ENCODE assay signal across 19 mouse cellular contexts in the genomic region with DNA sequence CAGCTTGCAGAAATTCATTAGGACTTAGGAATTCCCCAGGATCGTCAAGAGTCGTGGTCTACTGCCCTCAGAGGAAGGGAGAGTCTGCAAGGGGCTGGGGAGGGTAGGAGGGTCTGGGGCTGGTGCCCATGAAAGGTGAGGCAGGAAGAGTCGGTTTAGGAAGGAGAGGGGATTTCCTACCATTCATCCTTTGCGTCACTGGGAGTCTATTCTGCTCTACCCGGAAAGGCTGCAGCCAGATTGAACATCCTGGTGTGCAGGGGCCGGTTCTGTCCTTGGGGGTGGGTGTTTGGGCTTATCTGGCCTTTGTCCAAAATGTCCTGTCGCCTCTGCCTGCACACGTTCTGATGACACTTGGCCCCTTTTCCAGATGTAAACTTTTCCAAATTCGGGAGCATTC.
DNase-seq lines count a peak whose midpoint lies in the region; ATAC-seq and TF ChIP-seq lines count a peak whose summit lies in the region.
"Had no signal": no experiment of that assay in that cellular context is flagged by ENCODE, and none has a peak within 500 bp of the region (broad histone marks: within the 10 kb centered on the region; RNA-seq: fewer than 3 reads in every experiment).

No protein-coding gene starts in this region.

- H3K27me3 ChIP-seq in intestine, embryonic 14.5 days (replicated peaks; ENCODE audit: control insufficient read depth, insufficient read depth, low read length), result no peaks in the 10 kb centered on the region
- H3K27me3 ChIP-seq in intestine, postnatal 0 days (replicated peaks; ENCODE audit: control insufficient read depth, insufficient read depth, low read length), result no peaks in the 10 kb centered on the region
- no peaks in the 10 kb centered on the region for H3K27me3 ChIP-seq in lung, embryonic 16.5 days (ENCODE audit: control insufficient read depth, insufficient read depth, low read depth, low read length)
- H3K27me3 ChIP-seq in forebrain, embryonic 13.5 days, result no peaks in the 10 kb centered on the region
- H3K27me3 ChIP-seq: liver, embryonic 13.5 days; neural tube, embryonic 12.5 days had no signal

- no peak overlapping the region for H3K4me3 ChIP-seq in intestine, embryonic 14.5 days (ENCODE audit: low read depth, low read length)
- H3K4me3 ChIP-seq in intestine, postnatal 0 days (ENCODE audit: low read depth, low read length), result no peak overlapping the region
- no peak overlapping the region for H3K4me3 ChIP-seq in lung, embryonic 16.5 days (ENCODE audit: low read length)
- H3K4me3 ChIP-seq in forebrain, embryonic 13.5 days, result no peak overlapping the region
- H3K4me3 ChIP-seq: erythroblast, embryonic 14.5 days; hindbrain, embryonic 12.5 days; liver, embryonic 13.5 days; neural tube, embryonic 12.5 days had no signal

- no peak for ATAC-seq in intestine, embryonic 14.5 days (replicated peaks; ENCODE audit: low FRiP score, low TSS enrichment, low read depth)
- no peak for ATAC-seq in intestine, postnatal 0 days
- peak; percentile 9; the same call in 1 of the 2 replicates for ATAC-seq in lung, embryonic 16.5 days (ENCODE audit: low read depth)
- ATAC-seq in forebrain, embryonic 13.5 days, result no peak
- ATAC-seq: forebrain, embryonic 16.5 days had no signal

- H3K9me3 ChIP-seq in intestine, embryonic 14.5 days (ENCODE audit: control insufficient read depth, low read length), result peaks cover 6% of the 10 kb centered on the region; the same call in 1 of the 2 replicates
- no peaks in the 10 kb centered on the region for H3K9me3 ChIP-seq in intestine, postnatal 0 days (ENCODE audit: control insufficient read depth)
- H3K9me3 ChIP-seq in lung, embryonic 16.5 days (ENCODE audit: control insufficient read depth, low read length), result peaks cover 3% of the 10 kb centered on the region; the same call in 1 of the 2 replicates
- H3K9me3 ChIP-seq in forebrain, embryonic 13.5 days (replicated peaks), result no peaks in the 10 kb centered on the region
- H3K9me3 ChIP-seq: hindbrain, embryonic 12.5 days; liver, embryonic 13.5 days; neural tube, embryonic 12.5 days had no signal

- no peak overlapping the region for H3K4me2 ChIP-seq in intestine, embryonic 14.5 days (ENCODE audit: low read length)
- H3K4me2 ChIP-seq in intestine, postnatal 0 days (replicated peaks; ENCODE audit: low read depth), result no peak overlapping the region
- no peak overlapping the region for H3K4me2 ChIP-seq in lung, embryonic 16.5 days (ENCODE audit: low read depth, low read length)
- H3K4me2 ChIP-seq in forebrain, embryonic 13.5 days, result no peak overlapping the region
- H3K4me2 ChIP-seq: hindbrain, embryonic 12.5 days; liver, embryonic 13.5 days; neural tube, embryonic 12.5 days had no signal

- DNase-seq in adrenal gland, adult 2 months, result peak; percentile 42
- DNase-seq in adrenal gland, postnatal 10 days, result no peak
- DNase-seq in intestine, embryonic 14.5 days (ENCODE audit: low spot score), result no peak
- no peak for DNase-seq in lung, postnatal 14 days
- peak; percentile 57 for DNase-seq in lung, postnatal 10 days
- DNase-seq: adrenal gland, postnatal 14 days; cerebellum, postnatal 14 days; gastrocnemius, postnatal 14 days; layer of hippocampus, postnatal 36 days; left cerebral cortex, postnatal 4 days; liver, embryonic 13.5 days; right cerebral cortex, postnatal 25 days had no signal

- no peak overlapping the region for H3K9ac ChIP-seq in intestine, embryonic 14.5 days (ENCODE audit: low read length)
- H3K9ac ChIP-seq in intestine, postnatal 0 days (ENCODE audit: low read depth, low read length), result no peak overlapping the region
- 0 out of 2 replicates have a peak overlapping the region, but pooled peaks have one; percentile 24 for H3K9ac ChIP-seq in lung, embryonic 16.5 days (ENCODE audit: low read length)
- no peak overlapping the region for H3K9ac ChIP-seq in forebrain, embryonic 13.5 days
- H3K9ac ChIP-seq: hindbrain, embryonic 12.5 days; liver, embryonic 13.5 days; neural tube, embryonic 12.5 days had no signal

- 44% methylated on average over 9 of the region's 9 CpGs for WGBS in intestine, embryonic 14.5 days
- 55% methylated on average over 9 of the region's 9 CpGs for WGBS in intestine, postnatal 0 days
- 36% methylated on average over 9 of the region's 9 CpGs for WGBS in lung, embryonic 16.5 days
- 70% methylated on average over 9 of the region's 9 CpGs for WGBS in forebrain, embryonic 13.5 days

- no peak for TF ChIP-seq CTCF in intestine, postnatal 0 days (IDR thresholded peaks at IDR 0.05; ENCODE audit: low read depth)

- no peaks in the 10 kb centered on the region for H3K36me3 ChIP-seq in intestine, embryonic 14.5 days (ENCODE audit: control insufficient read depth, insufficient read depth, low read length)
- H3K36me3 ChIP-seq in intestine, postnatal 0 days (ENCODE audit: control insufficient read depth, insufficient read depth), result 0 out of 2 replicates have a peak, but pooled peaks cover 4% of the 10 kb centered on the region
- H3K36me3 ChIP-seq in lung, embryonic 16.5 days (ENCODE audit: control insufficient read depth, insufficient read depth, low read length), result peaks cover 4% of the 10 kb centered on the region; the same call in 1 of the 2 replicates
- H3K36me3 ChIP-seq in forebrain, embryonic 13.5 days (ENCODE audit: poor library complexity, severe bottlenecking), result no peaks in the 10 kb centered on the region
- H3K36me3 ChIP-seq: hindbrain, embryonic 12.5 days; liver, embryonic 13.5 days; neural tube, embryonic 12.5 days had no signal

- peaks cover 30% of the 10 kb centered on the region for H3K4me1 ChIP-seq in intestine, embryonic 14.5 days (replicated peaks; ENCODE audit: control insufficient read depth, insufficient read depth, low read length)
- H3K4me1 ChIP-seq in intestine, postnatal 0 days (replicated peaks; ENCODE audit: control insufficient read depth, insufficient read depth, low read length), result no peaks in the 10 kb centered on the region
- peaks cover 51% of the 10 kb centered on the region for H3K4me1 ChIP-seq in lung, embryonic 16.5 days (replicated peaks; ENCODE audit: control insufficient read depth, insufficient read depth, low read length)
- 0 out of 2 replicates have a peak, but pooled peaks cover 3% of the 10 kb centered on the region for H3K4me1 ChIP-seq in forebrain, embryonic 13.5 days

- H3K27ac ChIP-seq in intestine, embryonic 14.5 days (ENCODE audit: low read depth), result peak overlapping the region; percentile 84; the same call in 1 of the 2 replicates
- H3K27ac ChIP-seq in intestine, postnatal 0 days (ENCODE audit: low read depth, low read length), result no peak overlapping the region
- peak overlapping the region; percentile 97 for H3K27ac ChIP-seq in lung, embryonic 16.5 days (ENCODE audit: low read length)
- H3K27ac ChIP-seq in forebrain, embryonic 13.5 days, result no peak overlapping the region
- H3K27ac ChIP-seq: hindbrain, embryonic 12.5 days; liver, embryonic 13.5 days; neural tube, embryonic 12.5 days had no signal

Comparison
In these comparisons a context has a peak if more than half of its experiments do, and no peak if none do; other contexts are left out.
1. DNase-seq: peak in adrenal gland, adult 2 months (single experiment) and lung, postnatal 10 days (single experiment); none in adrenal gland, postnatal 10 days (single experiment), intestine, embryonic 14.5 days (single experiment) and lung, postnatal 14 days (single experiment).
2. H3K27ac ChIP-seq: peak in intestine, embryonic 14.5 days (single experiment) and lung, embryonic 16.5 days (single experiment); none in intestine, postnatal 0 days (single experiment) and forebrain, embryonic 13.5 days (single experiment).